Mouse (Mus musculus) C2C12 (cell line): Measurements from ENCODE around the gene 1700029I15Rik. TPM values are rescaled to one million over a fixed set of nuclear protein-coding genes. Genes with fewer than 3 reads are reported as not detected.

Experiments used
- H3K27me3 ChIP-seq: one replicate; pipeline ENCODE4 v1.6.1; 2011; ENCODE audit not compliant: control insufficient read depth, insufficient read depth, insufficient read length
- H3K36me3 ChIP-seq: one replicate; pipeline ENCODE4 v1.6.1; 2011; ENCODE audit not compliant: control insufficient read depth, insufficient read depth
- H3K4me3 ChIP-seq: one replicate; pipeline ENCODE4 v1.5.1; 2011; ENCODE audit warnings: mild to moderate bottlenecking, control low read depth; ENCODE audit not compliant: poor library complexity, insufficient read depth, severe bottlenecking
- H3K79me2 ChIP-seq: one replicate; pipeline ENCODE4 v1.6.1; 2011; ENCODE audit not compliant: control insufficient read depth, insufficient read depth
- H3K79me3 ChIP-seq: one replicate; pipeline ENCODE4 v1.6.1; 2011; ENCODE audit warnings: low read depth, control low read depth
- H3ac ChIP-seq: one replicate; pipeline ENCODE3; 2011; ENCODE audit warnings: low read depth; ENCODE audit not compliant: control insufficient read depth, insufficient read length
- CEBPB ChIP-seq: IDR thresholded peaks from one replicate; pipeline ENCODE4 v1.6.1; 2011; ENCODE audit warnings: low read depth, mild to moderate bottlenecking, control low read depth, moderate library complexity
- CTCF ChIP-seq: IDR thresholded peaks from one replicate; pipeline ENCODE4 v1.5.1; 2011; ENCODE audit not compliant: control insufficient read depth, insufficient read depth, insufficient read length
- FOSL1 ChIP-seq: IDR thresholded peaks from one replicate; pipeline ENCODE4 v1.8.0; 2011; ENCODE audit warnings: mild to moderate bottlenecking, low read length; ENCODE audit not compliant: poor library complexity, insufficient read depth, severe bottlenecking
- MAX ChIP-seq: IDR thresholded peaks from one replicate; pipeline ENCODE4 v1.6.1; 2011; ENCODE audit warnings: mild to moderate bottlenecking, control low read depth
- MYOD1 ChIP-seq: IDR thresholded peaks from one replicate; pipeline ENCODE4 v1.6.1; 2011; ENCODE audit warnings: low read depth; ENCODE audit not compliant: control insufficient read depth, insufficient read length
- MYOG ChIP-seq: IDR thresholded peaks from one replicate; pipeline ENCODE4 v1.6.1; 2011; ENCODE audit not compliant: control insufficient read depth, insufficient read length; ENCODE audit errors: extremely low read depth
- USF1 ChIP-seq: IDR thresholded peaks from one replicate; pipeline ENCODE4 v1.6.1; 2011; ENCODE audit warnings: low read depth, mild to moderate bottlenecking, control low read depth, moderate library complexity
- polyA plus RNA-seq: library from polyadenylated mRNA; unstranded; fragments of >200 nt; fragmentation: generic; extraction: Trizol; gene quantifications from one replicate; pipeline ENCODE4 v1.2.1, GENCODE M21; 2012; ENCODE audit warnings: missing spikeins

Gene 1700029I15Rik
- polyA plus RNA-seq, 1 experiment = 0.73 TPM

DNA sequence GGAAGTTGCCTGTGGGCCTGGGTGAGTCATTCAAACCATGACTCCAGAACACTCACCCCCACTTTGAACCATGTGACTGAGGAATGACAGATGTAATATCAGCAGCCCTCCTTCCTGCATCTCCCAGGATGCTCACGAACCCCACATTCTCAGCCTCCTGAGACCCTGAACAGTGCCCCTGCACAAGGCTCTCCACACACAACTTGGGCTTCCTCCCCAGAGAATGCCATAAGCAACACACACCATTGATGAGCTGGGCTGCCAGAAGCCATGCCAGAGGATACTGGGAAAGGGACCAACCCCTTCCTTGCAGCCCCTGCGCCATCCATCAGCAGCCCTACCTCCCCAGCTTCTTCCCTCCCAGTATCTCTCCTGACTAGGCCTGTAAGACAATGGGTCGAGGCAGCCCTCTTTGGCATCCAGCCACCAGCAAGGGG, 5.8 kb downstream of the 1700029I15Rik start:
- peaks cover 6% of the 10 kb centered on the region for H3K27me3 ChIP-seq
- H3K79me2 ChIP-seq = no peaks in the 10 kb centered on the region
- H3K36me3 ChIP-seq = peaks cover 6% of the 10 kb centered on the region
- H3K4me3 ChIP-seq = peak overlapping the region; percentile 46
- TF ChIP-seq USF1 (peak; percentile 45), CEBPB (no peak), MYOG (no peak)
- no peak overlapping the region for H3ac ChIP-seq
- H3K79me3 ChIP-seq = no peaks in the 10 kb centered on the region

- Histone ChIP-seq H3ac (peak overlapping the region; percentile 70), H3K36me3 (peaks cover 6% of the 10 kb centered on the region), H3K79me2 (no peaks in the 10 kb centered on the region), H3K4me3 (peak overlapping the region; percentile 46), H3K27me3 (peaks cover 16% of the 10 kb centered on the region), H3K79me3 (no peaks in the 10 kb centered on the region)
- TF ChIP-seq MAX = no peak
- no peak for TF ChIP-seq MYOG
- no peak for TF ChIP-seq USF1
- TF ChIP-seq CEBPB = no peak
- TF ChIP-seq MYOD1 = no peak
- no peak for TF ChIP-seq CTCF
- TF ChIP-seq FOSL1 = no peak
These were observed 6.7 kb downstream of the 1700029I15Rik start for GRCm38 (mm10) chr2:92388891-92389641.

DNA sequence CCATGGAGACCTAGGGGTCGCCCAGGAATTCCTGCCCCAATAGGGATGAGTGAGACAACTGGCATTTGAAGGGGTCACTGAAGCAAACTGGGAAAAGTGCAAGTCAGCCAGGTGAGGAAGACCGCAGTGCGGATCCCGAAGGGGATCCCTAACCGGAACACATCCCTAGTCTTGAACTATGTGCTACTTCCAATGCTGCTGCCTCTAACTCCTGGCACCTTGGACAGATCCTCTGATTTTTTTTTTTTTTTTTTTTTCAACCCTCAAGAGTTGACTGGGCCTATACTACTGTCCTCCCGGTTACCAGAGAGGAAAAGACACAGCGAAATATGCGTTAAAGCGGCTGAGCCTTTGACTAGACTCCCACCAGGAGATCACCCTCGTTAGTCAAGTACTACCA, 7.3 kb downstream of the 1700029I15Rik start:
- TF ChIP-seq MYOD1 = no peak
- TF ChIP-seq MAX = no peak
- TF ChIP-seq CEBPB = no peak
- no peak for TF ChIP-seq FOSL1
- TF ChIP-seq USF1 = no peak
- TF ChIP-seq MYOG = no peak
- TF ChIP-seq CTCF = no peak
- Histone ChIP-seq H3ac (no peak overlapping the region), H3K79me3 (no peaks in the 10 kb centered on the region), H3K4me3 (peak overlapping the region; percentile 46), H3K79me2 (no peaks in the 10 kb centered on the region), H3K36me3 (peaks cover 2% of the 10 kb centered on the region), H3K27me3 (peaks cover 22% of the 10 kb centered on the region)

GRCm38 (mm10) chr2:92390206-92390930, 8.0 kb downstream of the 1700029I15Rik start:
- Histone ChIP-seq H3ac (no peak overlapping the region), H3K4me3 (no peak overlapping the region), H3K79me3 (no peaks in the 10 kb centered on the region), H3K36me3 (no peaks in the 10 kb centered on the region), H3K27me3 (peaks cover 28% of the 10 kb centered on the region), H3K79me2 (no peaks in the 10 kb centered on the region)
- TF ChIP-seq FOSL1 = no peak
- TF ChIP-seq USF1 = no peak
- TF ChIP-seq CEBPB = no peak
- no peak for TF ChIP-seq MYOD1
- TF ChIP-seq MAX = no peak
- no peak for TF ChIP-seq MYOG

DNA sequence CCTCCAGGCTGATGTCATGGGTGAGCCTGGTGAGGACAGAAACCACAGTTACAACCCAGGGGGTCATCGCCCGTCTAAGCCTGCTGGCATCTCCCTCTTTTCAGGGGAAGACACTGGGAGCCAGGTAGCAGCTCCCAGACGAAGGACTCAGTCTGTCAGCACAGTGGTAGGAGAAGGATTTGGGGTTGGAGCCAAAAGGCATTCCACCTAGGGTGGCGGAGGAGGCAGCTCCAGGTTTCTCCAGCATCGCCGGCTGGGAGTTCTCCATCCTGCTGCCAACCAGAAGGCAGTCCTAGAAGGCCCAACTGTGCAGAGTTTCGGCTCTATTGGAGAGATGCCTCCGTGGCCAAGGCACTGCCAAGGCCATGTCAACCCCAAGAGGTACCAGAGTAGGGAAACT, 8.8 kb downstream of the 1700029I15Rik start:
- H3ac ChIP-seq = no peak overlapping the region
- H3K4me3 ChIP-seq = no peak overlapping the region
- H3K36me3 ChIP-seq = no peaks in the 10 kb centered on the region
- peaks cover 30% of the 10 kb centered on the region for H3K27me3 ChIP-seq
- no peaks in the 10 kb centered on the region for H3K79me3 ChIP-seq
- TF ChIP-seq FOSL1 (no peak), CEBPB (no peak), MYOG (no peak), USF1 (no peak), MYOD1 (no peak), MAX (no peak), CTCF (no peak)
- no peaks in the 10 kb centered on the region for H3K79me2 ChIP-seq
